Mouse (Mus musculus) cerebellum, postnatal 36 days (tissue): ENCODE data around the gene Tgm7.
"Not testable (repeated sequence)": the region's sequence is repeated elsewhere in the genome, so short reads cannot be mapped to it uniquely, and the experiment has no call there.

ENCODE experiments used
- DNase-seq, 2 experiments: peaks; one replicate each; pipeline ENCODE4 v3.0.0; 2021 to 2022; ENCODE audit warnings: mixed read lengths in 2 of 2

Gene Tgm7

DNA sequence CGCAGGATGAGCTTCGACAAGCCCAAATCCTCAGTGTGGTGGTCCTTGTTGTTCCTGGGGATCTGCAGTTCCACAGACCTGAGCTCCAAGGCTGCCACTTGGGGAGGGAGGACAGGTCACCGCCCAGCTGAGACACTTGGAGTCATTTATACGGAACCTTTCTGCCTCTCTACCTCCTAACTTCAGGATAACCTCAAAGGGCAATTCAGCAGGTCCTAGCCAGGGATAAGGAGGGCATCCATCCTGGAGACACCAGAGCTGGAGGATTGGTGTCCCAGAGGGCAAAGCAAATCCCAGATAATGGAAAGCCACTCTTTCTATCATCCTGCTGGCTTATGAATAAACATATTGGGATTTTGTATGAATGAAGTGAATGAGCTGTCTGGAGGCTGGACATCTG, at the start of gene Tgm7:
Tgm7 (minus strand) TSS at position 101 of the 400 bp plus-strand sequence.
- DNase-seq = no peak

DNA sequence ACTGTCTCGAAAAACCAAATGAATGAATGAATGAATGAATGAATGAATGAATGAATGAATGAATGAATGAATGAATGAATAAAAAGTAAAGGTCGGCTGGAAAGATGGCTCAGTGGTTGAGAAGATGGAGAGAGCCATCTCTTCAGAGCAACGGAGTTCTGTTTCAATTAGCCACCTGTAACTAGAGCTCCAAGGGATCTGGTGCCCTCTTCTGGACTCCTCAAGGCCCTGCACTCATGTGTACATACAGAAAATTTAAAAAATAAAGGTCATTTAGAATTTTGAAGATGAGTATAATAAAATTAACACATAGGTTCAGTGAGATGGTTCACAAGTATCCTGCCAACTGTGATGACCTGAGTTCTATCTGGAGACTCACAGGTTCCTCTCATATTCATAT, 43.5 kb upstream of the Tgm7 start:
- no peak for DNase-seq

- no peak for DNase-seq
Measured at GRCm38 (mm10) chr2:121149679-121150078, 40.1 kb upstream of the Tgm7 start.

GRCm38 (mm10) chr2:121142415-121142814, 32.8 kb upstream of the Tgm7 start:
- DNase-seq = no peak

- DNase-seq = no peak
Measured at GRCm38 (mm10) chr2:121141216-121142035, 31.8 kb upstream of the Tgm7 start.

DNA sequence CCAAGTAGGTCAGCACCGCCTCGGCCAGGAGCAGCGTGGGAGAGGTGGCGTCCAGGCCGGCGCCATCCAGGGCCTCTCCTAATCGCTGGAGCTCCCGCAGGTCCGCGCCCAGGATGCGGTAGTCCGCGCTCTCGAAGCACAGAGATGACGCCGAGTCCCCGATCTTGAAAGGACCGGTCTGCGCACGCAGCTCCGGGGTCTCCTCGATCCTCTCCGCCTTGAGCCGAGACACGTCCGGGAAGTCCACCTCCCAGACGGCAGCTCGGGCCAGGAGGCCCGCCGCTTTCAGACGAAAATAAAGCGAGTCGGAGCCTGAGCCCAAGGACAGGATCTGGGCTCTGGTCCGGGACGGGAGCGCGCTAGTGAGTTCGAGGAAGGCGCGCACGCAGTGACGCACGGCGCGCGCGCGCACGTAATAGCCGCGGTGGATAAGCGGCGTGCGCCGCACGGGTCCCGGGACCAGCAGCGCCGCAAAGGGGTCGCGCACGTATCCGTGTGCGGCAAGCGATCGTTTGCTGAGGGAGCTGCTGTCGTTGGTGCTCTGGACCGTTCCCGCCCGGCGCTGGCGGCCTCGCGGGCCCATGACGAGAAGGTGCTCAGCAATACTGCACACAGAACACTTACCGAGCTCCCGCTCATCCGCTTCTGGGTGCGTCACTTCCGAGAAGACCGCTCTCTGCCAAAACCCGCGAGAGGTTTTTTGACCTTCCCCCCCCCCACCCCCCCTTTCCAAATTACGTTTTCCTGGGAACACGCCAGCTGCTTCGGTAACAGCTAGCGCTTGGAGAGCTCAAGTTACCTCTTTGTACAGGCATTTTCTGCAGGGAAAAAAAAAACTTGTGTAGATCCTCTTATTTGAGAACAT, 30.7 kb upstream of the Tgm7 start, which contains the start of the genes Adal and Lcmt2:
Adal (plus strand) TSS at position 411 of the 865 bp plus-strand sequence.
Lcmt2 (minus strand) TSS at position 636 of the 865 bp plus-strand sequence.
- DNase-seq = peak; percentile 91 to 93

DNA sequence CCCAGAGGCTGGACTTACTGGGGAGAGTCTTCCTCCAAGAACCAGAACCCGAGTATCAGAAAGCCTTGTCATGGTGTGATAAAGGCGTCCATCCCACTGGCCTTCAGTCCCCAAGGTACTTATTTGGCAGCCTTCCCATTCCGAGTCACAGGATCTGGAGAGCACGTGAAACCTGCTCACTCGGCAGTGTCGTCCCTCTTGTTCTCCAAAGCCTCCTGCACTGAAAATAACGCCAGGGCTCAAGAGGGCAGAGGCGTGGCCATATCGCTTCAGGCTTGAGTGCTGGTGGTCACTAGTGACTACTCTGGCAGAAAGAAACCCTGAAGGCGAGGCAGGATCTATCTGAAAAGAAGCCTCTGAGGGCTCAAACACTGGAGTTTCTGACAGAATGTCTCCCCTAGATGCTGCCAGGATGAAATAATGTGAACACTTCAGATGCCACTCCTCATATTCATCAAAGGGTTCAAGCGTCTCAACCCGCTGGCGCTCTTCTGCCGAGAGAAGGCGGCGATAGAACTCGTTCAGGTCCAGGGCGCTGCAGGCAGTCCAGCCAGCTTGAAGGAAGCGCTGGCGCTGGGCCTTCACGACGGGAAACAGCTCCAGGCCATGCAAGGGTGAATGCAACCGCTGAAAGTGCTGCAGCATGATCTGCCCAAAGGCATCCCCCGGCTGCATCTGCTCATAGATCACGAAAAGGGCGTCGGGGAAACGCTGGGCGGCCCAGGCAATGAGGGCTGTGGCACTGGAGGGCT, 29.8 kb upstream of the Tgm7 start:
- DNase-seq = peak; percentile 62 to 69

- no peak for DNase-seq
Measured at GRCm38 (mm10) chr2:121137371-121137770, 27.8 kb upstream of the Tgm7 start.

- no peak for DNase-seq
Measured at GRCm38 (mm10) chr2:121132822-121133221, 23.2 kb upstream of the Tgm7 start.

DNA sequence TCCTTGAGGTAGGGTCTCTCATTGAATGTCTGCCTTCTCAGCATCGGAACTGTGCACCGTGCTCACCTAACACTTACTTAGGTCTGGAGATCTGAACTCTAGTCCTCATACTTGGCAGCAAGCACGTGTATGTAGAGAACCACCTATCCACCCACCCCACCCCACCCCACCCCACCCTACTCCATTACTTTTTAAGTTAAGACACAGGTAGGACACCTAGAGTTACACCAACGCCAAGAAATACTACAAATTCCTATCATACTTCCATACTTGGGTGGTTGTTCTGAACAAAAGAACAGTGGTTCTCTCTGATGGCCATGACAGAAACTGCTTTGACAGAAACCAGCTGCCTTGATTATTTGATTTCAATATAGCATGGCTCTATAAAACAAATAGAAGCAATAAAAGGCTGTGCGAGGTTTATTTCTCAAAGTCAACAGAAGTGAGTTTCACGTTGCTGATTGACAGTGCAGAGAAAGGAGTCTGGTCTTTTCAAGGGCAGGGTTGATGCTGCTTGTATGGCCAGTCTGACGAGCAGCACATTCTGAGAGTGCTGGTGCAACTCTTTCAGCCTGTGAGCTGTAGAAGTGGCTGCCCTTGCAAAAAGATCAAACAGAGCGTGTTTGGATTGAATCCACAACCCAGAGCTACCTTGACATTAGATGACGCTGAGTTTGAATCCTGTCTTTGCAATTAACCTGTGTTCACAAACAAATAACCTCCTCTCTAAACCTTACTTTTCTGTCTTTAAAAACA, 19.4 kb upstream of the Tgm7 start:
- DNase-seq = no peak

DNA sequence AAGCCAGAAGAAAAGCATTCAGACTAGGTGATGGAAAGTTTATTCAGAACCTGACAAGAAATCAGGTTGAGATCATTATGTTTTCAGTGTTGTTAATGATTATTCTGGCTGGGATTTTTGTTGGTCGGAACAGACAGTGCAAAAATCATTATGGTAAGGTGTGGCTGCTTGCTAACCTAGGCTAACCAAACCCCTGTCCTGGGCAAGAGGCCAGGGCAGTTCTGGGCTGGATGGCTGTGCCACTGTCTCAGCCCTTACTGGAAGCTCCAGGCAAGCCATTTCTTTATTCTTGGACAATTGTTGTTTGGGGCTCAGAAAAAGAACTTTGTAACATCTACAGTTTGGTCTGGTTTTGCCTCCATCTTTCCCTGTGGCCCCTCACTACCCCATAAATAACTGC, 17.9 kb upstream of the Tgm7 start:
- no peak for DNase-seq

GRCm38 (mm10) chr2:121126302-121126701, 16.7 kb upstream of the Tgm7 start:
- DNase-seq = not testable (repeated sequence)

- DNase-seq = no peak
Measured at GRCm38 (mm10) chr2:121119260-121119659, 9.7 kb upstream of the Tgm7 start.

DNA sequence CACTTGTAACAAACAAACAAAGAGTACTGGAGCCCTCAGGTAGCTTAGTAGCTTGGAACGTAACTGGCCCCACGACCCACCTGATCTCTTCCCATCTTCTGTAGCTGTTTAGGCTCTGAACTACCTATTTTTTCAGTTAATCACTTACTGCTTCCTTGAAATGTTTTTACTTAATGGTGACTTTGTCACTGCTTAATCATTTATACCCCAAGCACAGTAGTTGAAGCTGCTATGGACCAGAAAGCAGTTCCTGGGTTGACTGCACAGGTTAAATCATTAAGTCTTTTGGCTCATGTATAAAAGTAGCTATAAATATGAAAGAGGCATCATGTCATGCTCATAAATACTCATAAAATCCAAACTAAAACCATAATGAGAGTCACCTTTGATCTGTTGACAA, 5.8 kb upstream of the Tgm7 start:
- no peak for DNase-seq

DNA sequence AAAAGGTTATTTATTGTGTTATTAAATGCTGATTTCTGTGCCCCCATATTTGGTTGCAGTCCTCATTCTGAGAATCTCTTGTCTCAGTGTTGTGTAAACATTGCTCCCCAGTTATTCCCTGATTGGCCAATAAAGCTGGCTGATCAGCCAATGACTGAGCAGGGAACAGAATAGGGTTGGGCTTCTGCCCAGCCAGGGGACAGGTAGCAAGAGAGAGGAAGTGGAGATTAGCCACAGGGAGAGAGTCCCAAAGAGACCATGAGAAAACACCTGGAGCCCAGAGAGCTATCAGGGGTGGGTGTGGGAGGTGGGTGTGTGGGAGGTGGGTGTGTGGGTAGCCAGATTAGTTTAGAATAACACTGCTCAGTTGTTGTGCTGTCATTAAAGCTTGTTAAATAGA, 3.7 kb downstream of the Tgm7 start:
- no peak for DNase-seq

DNA sequence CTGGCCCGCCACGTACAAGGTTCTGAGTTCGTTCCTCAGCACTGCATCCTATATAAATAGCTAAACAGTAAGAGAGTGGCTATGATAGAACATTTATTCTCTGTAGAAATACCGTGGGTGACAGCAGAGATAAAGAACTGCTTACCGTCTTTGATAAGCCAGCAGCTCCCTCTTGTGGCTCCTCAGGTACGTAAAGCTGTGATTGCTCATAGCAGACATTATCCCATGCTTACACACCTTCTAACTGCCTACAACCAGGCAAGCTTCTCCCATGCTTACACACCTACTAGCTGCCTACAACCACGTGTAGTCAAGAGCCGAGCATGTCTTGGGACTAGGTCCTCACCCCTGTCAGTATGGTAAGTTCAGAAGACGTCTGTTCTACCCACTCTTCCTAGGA, 7.5 kb downstream of the Tgm7 start:
- peak; percentile 78 to 86 for DNase-seq

GRCm38 (mm10) chr2:121089751-121090150, 19.8 kb downstream of the Tgm7 start:
- DNase-seq = no peak

- no peak for DNase-seq
Measured at GRCm38 (mm10) chr2:121088507-121088906, 21.1 kb downstream of the Tgm7 start.

- peak; percentile 60 to 65 for DNase-seq
Measured at GRCm38 (mm10) chr2:121085480-121086185, 24.0 kb downstream of the Tgm7 start, which contains the start of gene Tgm5. Tgm5 (minus strand) TSS chr2:121085841.

GRCm38 (mm10) chr2:121082626-121083025, 27.0 kb downstream of the Tgm7 start:
- no peak for DNase-seq

GRCm38 (mm10) chr2:121074747-121075146, 34.8 kb downstream of the Tgm7 start:
- no peak for DNase-seq
